Mouse (Mus musculus) ovary, postnatal 36 days (tissue): ENCODE measurements at regions not wholly inside any gene's neighbourhood (a gene's known extent, or its start where the extent isn't known, plus 50 kb on each side); places are given as distances from the start of the nearest gene placed in this dataset.

Experiments
- DNase-seq: peaks from one replicate; pipeline ENCODE4 v3.0.0; 2022; ENCODE audit warnings: low spot score, mixed read lengths

DNA sequence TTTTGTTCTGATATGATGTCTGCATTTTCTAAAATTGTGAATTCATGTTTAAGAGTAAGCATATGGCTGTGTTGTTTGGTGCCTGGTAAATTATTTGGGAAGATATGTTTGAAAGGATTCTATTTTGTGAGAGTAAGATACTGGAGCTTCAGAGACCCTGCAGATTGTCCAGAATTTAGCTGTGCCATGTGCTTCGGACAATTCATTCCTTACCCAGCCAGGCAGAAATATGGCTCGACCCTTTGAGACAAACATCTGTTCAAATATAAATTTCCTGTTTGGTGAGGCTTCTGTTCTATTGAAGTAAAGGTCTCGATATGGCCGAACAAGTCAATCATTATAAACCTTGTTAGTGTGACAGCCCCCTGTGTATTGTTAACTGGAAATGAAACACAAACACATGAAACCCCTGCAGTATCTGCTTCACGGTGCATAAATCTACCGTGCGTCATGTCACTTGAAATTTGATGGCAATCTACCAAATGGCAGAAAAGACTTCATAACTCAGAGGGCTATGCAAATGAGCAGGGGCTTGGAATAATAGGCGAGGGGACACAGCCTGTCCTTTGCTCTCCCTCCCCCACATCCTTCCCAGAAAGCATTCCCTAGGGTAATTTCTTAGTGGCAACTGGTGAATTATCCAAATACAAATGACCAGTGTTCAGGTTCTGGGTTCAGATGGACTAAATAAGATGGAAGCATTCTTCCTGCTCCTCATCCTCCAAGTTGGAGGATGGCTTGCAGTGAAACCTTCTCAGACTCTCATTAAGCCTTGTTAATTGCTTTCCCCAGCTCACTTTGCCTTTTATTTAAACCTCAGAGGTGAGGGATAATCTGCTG, 61.8 kb downstream of the Adcyap1 start:
- no peak for DNase-seq

DNA sequence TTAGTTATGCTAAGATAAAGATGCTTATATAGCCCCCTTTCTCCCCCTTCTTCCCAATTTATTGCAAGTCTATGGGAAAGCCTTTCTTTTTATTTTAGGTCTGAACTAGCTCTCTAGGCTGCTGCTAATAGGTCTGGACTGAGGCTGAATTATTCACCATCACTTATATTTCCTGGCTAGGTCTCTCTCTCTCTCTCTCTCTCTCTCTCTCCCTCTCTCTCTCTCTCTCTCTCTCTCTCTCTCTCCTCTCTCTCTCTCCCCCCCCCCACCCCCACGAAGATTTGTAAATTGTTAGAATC, 62.3 kb downstream of the Adcyap1 start:
- no peak for DNase-seq

DNA sequence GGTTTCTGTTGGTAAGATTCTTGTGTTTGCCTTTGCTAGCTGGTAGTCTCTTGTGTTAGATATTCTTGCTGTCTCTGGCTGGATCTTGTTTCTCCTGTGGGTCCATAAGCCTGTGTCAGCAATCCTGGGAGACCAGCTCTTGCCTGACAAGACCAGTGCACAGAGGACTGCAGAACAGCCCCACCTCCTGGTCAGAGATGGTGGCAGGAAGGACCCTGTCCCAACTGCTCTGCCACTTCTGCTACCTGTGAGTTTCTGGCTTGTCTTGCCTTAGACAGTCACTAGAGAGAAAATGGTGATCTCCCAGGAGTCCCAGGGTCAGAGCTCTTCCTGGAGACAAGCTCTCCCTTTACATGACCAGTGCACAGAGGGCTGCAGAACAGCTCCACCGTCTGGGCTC, 107.3 kb downstream of the Adcyap1 start:
- peak; percentile 4 for DNase-seq

DNA sequence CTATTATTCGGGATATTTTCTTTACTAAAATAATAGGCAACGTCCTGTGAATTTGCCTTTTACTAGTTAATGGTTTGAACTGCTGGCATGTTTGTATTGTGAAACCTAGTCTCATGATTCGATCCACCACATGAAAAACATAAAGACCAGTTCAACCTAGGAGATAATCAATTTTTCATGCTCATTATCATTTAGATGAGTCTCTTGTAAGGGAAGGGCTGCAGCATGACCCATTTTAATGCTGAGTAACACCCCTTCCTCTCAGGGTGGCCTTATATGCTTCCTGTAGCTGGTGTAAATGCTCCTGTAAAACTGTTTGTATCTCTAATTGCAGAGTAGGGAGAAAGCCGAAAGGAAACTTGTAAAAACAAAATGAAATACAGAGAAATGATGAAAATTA, 113.3 kb downstream of the Adcyap1 start:
- DNase-seq, result no peak

DNA sequence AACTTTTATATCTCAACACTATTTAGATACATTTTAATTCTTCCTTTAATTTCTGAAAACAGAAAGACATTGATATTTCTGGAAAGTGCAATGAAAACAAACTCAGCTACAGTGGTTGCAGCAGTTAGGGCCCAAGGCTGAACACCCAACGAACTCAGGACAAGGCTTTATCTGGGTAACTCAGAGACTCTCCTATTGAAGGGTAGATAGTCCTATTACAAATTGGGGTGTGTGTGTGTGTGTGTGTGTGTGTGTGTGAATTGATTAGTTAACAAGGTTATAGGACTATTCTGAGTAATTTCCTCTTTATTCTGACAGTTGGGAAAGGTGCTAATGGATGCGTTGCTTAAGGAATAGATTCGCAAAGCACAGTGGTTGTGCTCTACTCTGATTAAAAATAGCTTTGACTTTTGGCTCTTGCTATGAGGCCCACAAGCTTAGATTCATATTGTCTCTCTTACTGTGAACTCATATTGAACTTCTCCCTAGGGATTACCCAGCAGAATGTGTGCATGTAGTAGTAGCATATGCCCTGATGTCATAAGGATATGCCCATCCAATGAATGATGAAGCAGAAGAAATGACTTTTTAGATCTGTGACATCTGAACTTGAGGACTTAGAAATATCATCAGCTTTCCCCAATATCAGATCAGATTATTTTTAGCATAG, 114.0 kb downstream of the Adcyap1 start:
- no peak for DNase-seq

DNA sequence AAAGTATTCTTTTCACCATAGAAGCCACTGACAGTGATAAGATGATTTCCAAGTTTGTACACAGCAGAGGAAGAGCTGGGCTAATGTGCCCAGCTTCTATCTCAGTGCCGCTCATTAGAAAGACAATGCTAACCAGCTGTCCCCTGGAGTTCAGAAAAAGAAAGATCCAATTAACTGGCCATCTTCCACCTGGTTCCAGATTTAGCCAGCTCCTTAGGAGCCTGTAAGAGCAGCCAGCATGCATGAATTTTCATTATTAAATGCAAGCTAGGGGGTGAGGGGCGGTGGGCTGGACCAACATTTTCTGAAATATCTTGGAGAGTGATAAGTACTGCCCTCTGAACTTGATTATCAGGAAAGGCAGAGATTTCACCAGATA, 114.5 kb downstream of the Adcyap1 start:
- no peak for DNase-seq

DNA sequence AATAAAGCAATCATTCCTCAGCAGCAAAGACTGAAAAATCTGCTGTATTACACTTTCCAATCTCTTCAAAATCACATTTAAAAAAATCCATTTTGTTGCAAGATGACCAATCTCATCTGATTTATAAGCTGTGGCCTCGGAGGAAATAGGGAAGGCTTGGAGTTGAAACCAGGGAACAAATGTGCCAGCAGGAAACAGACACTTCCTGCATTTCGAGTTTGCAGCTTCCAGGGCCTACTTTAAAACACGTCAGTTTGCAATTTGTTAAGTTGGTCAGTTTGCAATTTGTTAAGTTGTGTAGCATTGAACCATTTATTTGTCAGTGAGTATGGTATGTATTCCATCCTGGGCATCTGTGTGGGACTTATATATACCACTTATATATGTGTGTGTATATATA, 115.3 kb downstream of the Adcyap1 start:
- DNase-seq, result no peak

DNA sequence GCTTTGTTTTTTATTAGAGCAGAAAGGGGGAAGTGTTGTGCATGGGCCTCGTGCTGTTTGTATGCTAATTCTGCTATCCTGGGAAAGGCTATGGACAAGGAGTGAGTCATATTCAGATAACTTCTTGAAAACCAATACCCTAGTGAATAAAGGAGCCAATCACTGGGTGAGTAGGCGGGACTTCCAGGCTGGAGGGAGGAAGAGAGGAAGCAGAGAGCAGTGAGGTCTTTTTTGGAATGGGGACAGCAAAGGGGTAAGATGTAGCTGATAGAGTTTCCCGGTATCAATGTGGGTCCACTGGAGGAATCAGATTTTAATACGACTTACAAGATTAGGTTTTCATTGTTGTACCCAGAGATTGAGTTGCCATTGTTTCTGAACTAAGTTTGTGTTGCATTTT, 122.7 kb downstream of the Adcyap1 start:
- DNase-seq, result no peak

DNA sequence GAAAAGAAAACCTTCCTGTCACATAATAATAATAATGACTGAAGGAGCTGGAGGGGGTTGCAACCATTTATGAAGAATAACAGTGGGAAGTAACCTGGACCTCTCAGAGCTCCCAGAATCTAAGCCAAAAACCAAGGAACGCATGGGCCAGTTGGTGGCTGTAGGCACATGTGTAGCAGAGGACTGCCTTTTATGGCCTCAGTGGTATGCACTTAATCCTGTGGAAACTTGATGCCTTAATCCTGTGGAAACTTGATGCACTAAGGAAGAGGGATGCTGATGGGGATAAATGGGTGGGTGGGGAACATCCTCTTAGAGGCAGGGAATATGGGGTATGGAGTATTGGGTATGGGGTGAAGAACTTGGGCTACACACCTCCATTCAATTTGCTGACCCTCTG, 138.8 kb downstream of the Adcyap1 start:
- no peak for DNase-seq

DNA sequence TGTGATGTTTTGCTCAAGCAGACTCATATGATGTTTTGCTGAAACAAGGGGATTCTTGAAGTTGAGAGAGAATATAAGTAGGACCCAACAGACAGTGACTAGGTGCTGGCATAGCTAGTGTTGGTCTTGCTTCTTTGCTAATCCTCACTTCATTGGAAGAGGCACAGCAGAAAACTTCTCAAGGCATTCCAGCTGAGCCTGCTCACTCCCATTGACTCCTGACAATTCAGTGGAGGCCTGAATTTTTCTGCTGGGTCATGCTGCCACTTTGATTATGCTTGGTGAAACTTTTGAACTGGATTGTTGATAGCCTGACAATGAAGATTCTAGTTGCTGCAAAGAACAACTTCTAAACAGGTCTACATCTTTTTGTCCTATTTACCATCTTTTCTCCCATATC, 156.4 kb downstream of the Adcyap1 start:
- DNase-seq, result no peak

DNA sequence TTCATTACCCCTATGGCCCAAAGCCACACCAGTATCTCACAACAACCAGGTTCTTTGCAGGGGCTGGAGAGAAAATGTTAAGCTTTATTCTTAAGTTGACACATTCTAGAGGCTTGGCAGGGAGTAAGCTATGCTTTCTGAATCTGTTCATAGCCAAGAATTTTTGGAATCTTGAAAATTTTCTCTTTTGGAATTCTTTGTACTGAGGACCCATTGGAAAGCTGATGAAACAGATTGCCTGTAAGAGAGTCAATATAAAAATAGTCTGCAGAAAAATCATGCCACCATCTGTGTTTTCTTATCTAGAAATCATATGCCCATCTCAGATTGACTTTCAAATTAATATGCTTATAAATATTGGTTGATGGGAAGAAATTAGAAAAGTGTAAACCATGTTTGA, 164.1 kb downstream of the Adcyap1 start:
- DNase-seq, result no peak

DNA sequence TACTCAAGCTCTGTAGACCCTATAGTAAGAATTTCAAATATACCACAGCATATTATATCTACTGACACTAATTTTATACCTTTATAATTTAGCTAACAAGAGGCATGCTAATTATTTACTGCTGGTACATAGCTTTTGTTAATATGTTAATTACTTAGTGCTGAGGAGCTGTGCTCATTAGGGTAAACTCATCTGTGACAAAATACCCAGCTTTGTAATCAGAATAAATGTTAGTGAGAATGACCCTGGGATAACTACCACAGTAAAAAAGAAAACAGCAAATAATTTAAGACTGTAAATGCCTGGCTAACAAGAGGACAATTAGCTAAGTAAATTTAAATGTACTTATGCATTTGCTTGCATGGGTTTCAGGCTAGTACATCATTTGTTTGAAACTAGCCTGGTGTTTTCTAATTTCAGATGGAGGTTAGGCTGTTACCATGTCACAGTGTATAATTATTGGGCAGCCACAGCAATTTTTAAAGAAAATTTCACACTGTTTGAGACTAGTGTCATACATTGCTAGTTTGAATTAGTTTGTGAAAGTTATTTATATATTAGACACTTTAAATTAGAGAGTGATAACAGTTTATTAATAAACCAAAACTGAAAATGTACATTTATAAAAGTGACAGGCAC, 178.8 kb downstream of the Adcyap1 start:
- DNase-seq, result no peak

DNA sequence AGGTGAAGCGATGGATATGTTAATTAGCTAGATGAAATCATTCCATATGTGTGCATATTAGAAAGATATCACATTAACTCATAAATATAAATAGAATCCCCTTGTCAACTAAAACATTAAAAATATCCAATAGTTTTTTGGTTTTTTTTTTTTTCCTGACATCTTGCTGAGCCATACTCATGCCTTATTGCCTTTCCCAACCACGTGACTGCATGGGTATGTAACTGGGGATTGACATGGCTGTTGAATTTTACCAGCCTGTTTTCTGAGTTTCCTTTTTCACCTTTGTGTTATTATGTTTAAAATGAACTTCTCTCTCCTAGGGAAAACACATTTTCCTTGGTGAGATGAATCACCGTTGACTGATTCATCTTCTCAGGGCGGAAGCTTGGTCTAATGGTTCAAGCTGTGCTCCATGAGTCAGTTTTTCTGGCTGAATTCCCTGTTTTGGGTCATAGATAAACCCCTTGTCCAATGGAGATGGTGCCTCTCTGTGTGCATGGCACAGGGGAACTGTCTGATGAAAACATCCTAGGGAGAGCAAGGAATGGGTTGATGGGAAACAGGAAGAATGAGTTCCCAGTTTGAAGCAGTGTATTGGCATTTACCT, 181.1 kb downstream of the Adcyap1 start:
- no peak for DNase-seq

DNA sequence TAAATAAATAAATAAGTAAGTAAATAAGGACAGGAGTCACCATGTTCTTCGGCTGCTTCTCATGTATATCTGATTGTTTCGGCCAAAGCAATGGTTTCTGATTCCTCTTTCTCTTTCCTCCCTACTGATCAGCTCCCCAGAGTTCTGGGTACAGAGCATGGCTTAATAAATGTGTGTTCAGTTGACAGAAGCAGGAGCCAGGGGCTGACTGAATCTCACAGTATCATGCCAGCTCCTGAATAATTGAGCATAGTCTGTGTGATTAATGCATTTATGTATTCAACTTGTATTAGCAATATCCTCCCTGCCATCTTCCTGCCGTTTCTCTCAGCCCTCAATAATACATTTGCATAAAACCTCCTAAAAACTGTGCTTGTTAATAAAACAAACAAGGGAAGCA, 191.4 kb downstream of the Adcyap1 start:
- DNase-seq, result no peak

DNA sequence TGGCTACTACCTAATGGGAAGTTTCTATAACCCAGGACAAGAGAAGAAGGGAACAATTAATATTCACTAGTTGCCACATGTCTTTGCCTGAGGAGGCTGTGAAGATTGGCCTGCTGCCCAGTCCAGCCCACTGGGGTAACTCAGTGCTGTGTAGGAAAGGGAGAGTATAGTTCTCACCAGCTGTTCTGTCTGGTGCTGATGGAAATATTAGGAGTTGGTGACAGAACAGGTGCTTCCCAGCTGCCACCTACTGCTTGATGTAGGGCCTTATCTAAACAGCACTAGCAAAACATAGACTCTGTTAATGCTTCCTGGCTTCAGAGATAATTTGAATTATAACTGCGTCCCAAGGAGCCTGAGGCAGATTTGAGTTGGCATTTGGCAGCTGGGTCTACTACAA, 210.5 kb downstream of the Adcyap1 start:
- DNase-seq, result no peak
